In genomic region chr15:91736791-91737533, GRCm38 (mm10) we compare ENCODE assay signal across 11 mouse cellular contexts.
DNase-seq lines count a peak whose midpoint lies in the region; ATAC-seq and TF ChIP-seq lines count a peak whose summit lies in the region.
"Had no signal": no experiment of that assay in that cellular context is flagged by ENCODE, and none has a peak within 500 bp of the region (broad histone marks: within the 10 kb centered on the region; RNA-seq: fewer than 3 reads in every experiment).

No protein-coding gene starts in this region.

- POLR2A ChIA-PET in Patski (lab: Charles Lee), result no interaction called here

- no peaks in the 10 kb centered on the region for H3K27me3 ChIP-seq in intestine, embryonic 14.5 days (replicated peaks; ENCODE audit: control insufficient read depth, insufficient read depth, low read length)
- no peaks in the 10 kb centered on the region for H3K27me3 ChIP-seq in intestine, embryonic 16.5 days (replicated peaks; ENCODE audit: control insufficient read depth, insufficient read depth, low read length)
- H3K27me3 ChIP-seq in Patski, result no peaks in the 10 kb centered on the region
- H3K27me3 ChIP-seq: embryonic facial prominence, embryonic 15.5 days; liver, embryonic 13.5 days; stomach, embryonic 15.5 days had no signal

- H3K9me3 ChIP-seq in intestine, embryonic 14.5 days (ENCODE audit: control insufficient read depth, low read length), result no peaks in the 10 kb centered on the region
- no peaks in the 10 kb centered on the region for H3K9me3 ChIP-seq in intestine, embryonic 16.5 days (ENCODE audit: control insufficient read depth, low read length)
- H3K9me3 ChIP-seq: embryonic facial prominence, embryonic 15.5 days; liver, embryonic 13.5 days; stomach, embryonic 15.5 days had no signal

- in situ Hi-C loops in Patski (cut with MboI; ENCODE audit: low pct_unique_long_range_greater_than_20kb), result no loop called here

- peak; percentile 77 for DNase-seq in intestine, embryonic 14.5 days (ENCODE audit: low spot score)
- peak; percentile 3 for DNase-seq in A20 (ENCODE audit: low read depth, low spot score)
- DNase-seq in Patski (ENCODE audit: low read depth, low spot score), result no peak
- peak; percentile 81 for DNase-seq in embryo, embryonic 10.5 days (ENCODE audit: low spot score)
- DNase-seq in layer of hippocampus, postnatal 10 days (ENCODE audit: low spot score in 2 of 2), result peak; percentile 53 to 58
- DNase-seq in ovary, postnatal 36 days (ENCODE audit: low spot score), result peak; percentile 48
- DNase-seq: liver, embryonic 13.5 days had no signal

- H3K9ac ChIP-seq in intestine, embryonic 14.5 days (ENCODE audit: low read length), result no peak overlapping the region
- no peak overlapping the region for H3K9ac ChIP-seq in intestine, embryonic 16.5 days (ENCODE audit: low read depth, low read length)
- H3K9ac ChIP-seq: embryonic facial prominence, embryonic 15.5 days; liver, embryonic 13.5 days; stomach, embryonic 15.5 days had no signal

- CTCF ChIA-PET in Patski (lab: Charles Lee), result interaction anchor here (1.0 to 2.1 kb wide), 7 partner anchors 8 to 23 kb away, joined by 3 to 8 read pairs (median 5); no protein-coding TSS in a partner anchor

- no peaks in the 10 kb centered on the region for H3K36me3 ChIP-seq in intestine, embryonic 14.5 days (ENCODE audit: control insufficient read depth, insufficient read depth, low read length)
- H3K36me3 ChIP-seq in intestine, embryonic 16.5 days (ENCODE audit: control insufficient read depth, insufficient read depth, low read length), result no peaks in the 10 kb centered on the region
- H3K36me3 ChIP-seq: liver, embryonic 13.5 days; stomach, embryonic 15.5 days had no signal

- ATAC-seq in intestine, embryonic 14.5 days (replicated peaks; ENCODE audit: low FRiP score, low TSS enrichment, low read depth), result no peak
- no peak for ATAC-seq in intestine, embryonic 16.5 days
- ATAC-seq in Patski, result no peak
- no peak for ATAC-seq in frontal cortex, adult (ENCODE audit: low TSS enrichment)

- no peak overlapping the region for H3K4me3 ChIP-seq in intestine, embryonic 14.5 days (ENCODE audit: low read depth, low read length)
- no peak overlapping the region for H3K4me3 ChIP-seq in intestine, embryonic 16.5 days (ENCODE audit: low read length)
- H3K4me3 ChIP-seq: embryonic facial prominence, embryonic 15.5 days; liver, embryonic 13.5 days; stomach, embryonic 15.5 days had no signal

- 27% methylated on average over 15 of the region's 15 CpGs for WGBS in intestine, embryonic 14.5 days
- WGBS in intestine, embryonic 16.5 days, result 31% methylated on average over 15 of the region's 15 CpGs

- peak; percentile 79 for TF ChIP-seq CTCF in Patski (IDR thresholded peaks at IDR 0.05)

- no peak overlapping the region for H3K4me2 ChIP-seq in intestine, embryonic 14.5 days (ENCODE audit: low read length)
- H3K4me2 ChIP-seq in intestine, embryonic 16.5 days (ENCODE audit: low read depth, low read length), result no peak overlapping the region
- H3K4me2 ChIP-seq: embryonic facial prominence, embryonic 15.5 days; liver, embryonic 13.5 days; stomach, embryonic 15.5 days had no signal

- no peaks in the 10 kb centered on the region for H3K4me1 ChIP-seq in intestine, embryonic 14.5 days (replicated peaks; ENCODE audit: control insufficient read depth, insufficient read depth, low read length)
- H3K4me1 ChIP-seq in intestine, embryonic 16.5 days (ENCODE audit: control insufficient read depth, insufficient read depth, low read length), result no peaks in the 10 kb centered on the region
- H3K4me1 ChIP-seq: embryonic facial prominence, embryonic 15.5 days; liver, embryonic 13.5 days; stomach, embryonic 15.5 days had no signal

- no peak overlapping the region for H3K27ac ChIP-seq in intestine, embryonic 14.5 days (ENCODE audit: low read depth)
- H3K27ac ChIP-seq in intestine, embryonic 16.5 days (ENCODE audit: low read length), result no peak overlapping the region
- H3K27ac ChIP-seq: embryonic facial prominence, embryonic 15.5 days; liver, embryonic 13.5 days; stomach, embryonic 15.5 days had no signal
